Mouse (Mus musculus) gonadal fat pad, adult 2 months (tissue): ENCODE results near the gene H2afb1. TPM values are rescaled to one million over a fixed set of nuclear protein-coding genes. Genes with fewer than 3 reads are reported as not detected.
"Not testable (repeated sequence)": the region's sequence is repeated elsewhere in the genome, so short reads cannot be mapped to it uniquely, and the experiment has no call there.

Source experiments
- DNase-seq: peaks from one replicate; pipeline ENCODE4 v3.0.0-alpha.2; 2012; ENCODE audit warnings: low read depth
- polyA plus RNA-seq: library from polyadenylated mRNA; depleted of rRNA; stranded (reverse); fragments of >200 nt; gene quantifications from 2 replicates; pipeline ENCODE4 v1.2.3, GENCODE M21; 2012; rRNA removed

H2afb1 gene
- not detected in 2 replicates for polyA plus RNA-seq

DNA sequence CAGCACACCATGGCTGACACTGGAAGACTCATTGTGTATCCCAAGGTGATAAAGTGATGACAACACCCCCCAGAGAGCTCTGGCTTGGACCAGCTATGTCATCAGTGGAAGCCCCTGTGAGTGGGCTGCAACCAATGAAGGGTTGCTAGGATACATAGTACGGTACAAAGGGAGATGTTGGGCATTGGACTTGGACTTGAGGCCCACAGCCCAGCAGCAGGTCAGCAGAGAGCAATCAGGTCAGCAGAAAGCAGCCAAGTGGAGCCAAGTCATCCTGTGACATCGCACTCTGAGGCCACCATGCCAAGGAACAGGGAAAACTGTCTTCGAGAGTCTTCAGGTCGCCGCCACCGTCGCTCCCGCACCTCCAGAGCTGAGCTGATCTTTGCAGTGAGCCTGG lies at the start of gene H2afb1:
Gene H2afb1 (plus strand): TSS at position 301 of the 400 bp plus-strand sequence.
- not testable (repeated sequence) for DNase-seq

DNA sequence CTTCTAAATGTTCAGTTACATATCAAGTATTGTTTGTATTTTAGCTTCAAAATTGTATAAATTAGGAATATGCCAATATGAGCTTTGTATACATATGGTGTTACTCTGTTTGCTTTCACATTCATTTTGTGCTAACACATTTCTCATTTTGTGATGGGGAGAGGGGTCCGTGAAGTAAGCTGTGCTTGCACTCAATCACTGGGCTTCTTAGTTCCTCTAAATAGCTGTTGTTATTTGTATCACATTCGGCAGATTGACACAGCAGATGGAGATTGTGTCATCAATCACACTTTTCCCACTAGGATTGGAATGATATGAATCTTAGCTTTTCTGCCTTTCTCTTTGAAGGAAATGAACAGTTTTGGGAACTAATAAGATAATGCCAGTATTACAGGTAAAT lies 21.5 kb downstream of the H2afb1 start:
- no peak for DNase-seq
